Mouse (Mus musculus) layer of hippocampus, adult 9-10 months (tissue): Measurements from ENCODE around the gene Ring1.
"Not testable (repeated sequence)": the region's sequence is repeated elsewhere in the genome, so short reads cannot be mapped to it uniquely, and the experiment has no call there.

Experiments used
- DNase-seq: peaks from one replicate; pipeline ENCODE4 v3.0.0; 2022; ENCODE audit warnings: low spot score

The Ring1 gene

GRCm38 (mm10) chr17:34028501-34029149 lies 4.1 kb upstream of the Ring1 start:
- DNase-seq = no peak

- peak; percentile 86 for DNase-seq
These were observed 3.3 kb upstream of the Ring1 start, which contains the start of gene H2-Ke6 for GRCm38 (mm10) chr17:34027656-34028223. TSS of gene H2-Ke6 (minus strand) at chr17:34028060.

- no peak for DNase-seq
These were observed 2.6 kb upstream of the Ring1 start for GRCm38 (mm10) chr17:34026917-34027655.

- DNase-seq = no peak
These were observed 1.7 kb upstream of the Ring1 start for GRCm38 (mm10) chr17:34026221-34026620.

- no peak for DNase-seq
These were observed 1.3 kb upstream of the Ring1 start for GRCm38 (mm10) chr17:34025756-34026151.

GRCm38 (mm10) chr17:34024861-34025755 lies 628 bp upstream of the Ring1 start:
- DNase-seq = no peak

GRCm38 (mm10) chr17:34023678-34024077 lies 802 bp downstream of the Ring1 start:
- no peak for DNase-seq

- DNase-seq = no peak
These were observed 1.5 kb downstream of the Ring1 start for GRCm38 (mm10) chr17:34022987-34023386.

GRCm38 (mm10) chr17:34022414-34022783 lies 2.1 kb downstream of the Ring1 start:
- no peak for DNase-seq

GRCm38 (mm10) chr17:34021539-34022413 lies 2.7 kb downstream of the Ring1 start:
- no peak for DNase-seq

- DNase-seq = no peak
These were observed 11.0 kb downstream of the Ring1 start for GRCm38 (mm10) chr17:34013436-34013835.

GRCm38 (mm10) chr17:34010156-34010555 lies 14.3 kb downstream of the Ring1 start:
- no peak for DNase-seq

GRCm38 (mm10) chr17:34006570-34006969 lies 17.9 kb downstream of the Ring1 start:
- no peak for DNase-seq

GRCm38 (mm10) chr17:34003426-34003825 lies 21.1 kb downstream of the Ring1 start:
- no peak for DNase-seq

- not testable (repeated sequence) for DNase-seq
These were observed 23.7 kb downstream of the Ring1 start for GRCm38 (mm10) chr17:34000796-34001195.

- DNase-seq = peak; percentile 77
These were observed 24.3 kb downstream of the Ring1 start, which contains the start of gene H2-K1 for GRCm38 (mm10) chr17:34000150-34000537. TSS of gene H2-K1 (minus strand) at chr17:34000347.

GRCm38 (mm10) chr17:33999341-34000149 lies 24.9 kb downstream of the Ring1 start:
- no peak for DNase-seq

- not testable (repeated sequence) for DNase-seq
These were observed 25.8 kb downstream of the Ring1 start for GRCm38 (mm10) chr17:33998697-33999096.

- DNase-seq = not testable (repeated sequence)
These were observed 27.5 kb downstream of the Ring1 start for GRCm38 (mm10) chr17:33997025-33997424.

GRCm38 (mm10) chr17:33995651-33996050 lies 28.8 kb downstream of the Ring1 start:
- no peak for DNase-seq
